Mouse (Mus musculus): ENCODE data around the gene Slc25a24.

The Slc25a24 gene

GRCm38 (mm10) chr3:109122641-109123530 lies at the start of gene Slc25a24:
Gene Slc25a24, plus strand, starts transcription at chr3:109123149.
- peak; percentile 73 for DNase-seq (ENCODE audit: low spot score)

- no peak for DNase-seq (ENCODE audit: low spot score)
These were observed 42.8 kb upstream of the Slc25a24 start, which contains the start of gene Slc25a54 for GRCm38 (mm10) chr3:109080169-109080568. Gene Slc25a54, plus strand, starts transcription at chr3:109080469.

- no peak for DNase-seq (ENCODE audit: low spot score)
These were observed 38.5 kb upstream of the Slc25a24 start for GRCm38 (mm10) chr3:109084418-109084817.

- no peak for DNase-seq (ENCODE audit: low spot score)
These were observed 34.5 kb upstream of the Slc25a24 start for GRCm38 (mm10) chr3:109088460-109088859.

GRCm38 (mm10) chr3:109104702-109105101 lies 18.2 kb upstream of the Slc25a24 start:
- DNase-seq (ENCODE audit: low spot score), result no peak

- no peak for DNase-seq (ENCODE audit: low spot score)
These were observed 5.8 kb upstream of the Slc25a24 start for GRCm38 (mm10) chr3:109117136-109117535.

- DNase-seq (ENCODE audit: low spot score), result no peak
These were observed 3.4 kb upstream of the Slc25a24 start for GRCm38 (mm10) chr3:109119562-109119961.

- no peak for DNase-seq (ENCODE audit: low spot score)
These were observed 3.0 kb upstream of the Slc25a24 start for GRCm38 (mm10) chr3:109119973-109120372.

GRCm38 (mm10) chr3:109123531-109123981 lies 607 bp downstream of the Slc25a24 start:
- peak; percentile 47 for DNase-seq (ENCODE audit: low spot score)

- DNase-seq (ENCODE audit: low spot score), result no peak
These were observed 1.1 kb downstream of the Slc25a24 start for GRCm38 (mm10) chr3:109124091-109124490.

GRCm38 (mm10) chr3:109125531-109125930 lies 2.6 kb downstream of the Slc25a24 start:
- no peak for DNase-seq (ENCODE audit: low spot score)

GRCm38 (mm10) chr3:109129768-109130167 lies 6.8 kb downstream of the Slc25a24 start:
- DNase-seq (ENCODE audit: low spot score), result no peak

GRCm38 (mm10) chr3:109132966-109133365 lies 10.0 kb downstream of the Slc25a24 start:
- no peak for DNase-seq (ENCODE audit: low spot score)

GRCm38 (mm10) chr3:109134036-109134435 lies 11.1 kb downstream of the Slc25a24 start:
- DNase-seq (ENCODE audit: low spot score), result no peak

- DNase-seq (ENCODE audit: low spot score), result no peak
These were observed 12.4 kb downstream of the Slc25a24 start for GRCm38 (mm10) chr3:109135352-109135751.

- no peak for DNase-seq (ENCODE audit: low spot score)
These were observed 29.6 kb downstream of the Slc25a24 start for GRCm38 (mm10) chr3:109152561-109152960.

- no peak for DNase-seq (ENCODE audit: low spot score)
These were observed 30.5 kb downstream of the Slc25a24 start for GRCm38 (mm10) chr3:109153410-109153809.

GRCm38 (mm10) chr3:109155926-109156669 lies 33.1 kb downstream of the Slc25a24 start:
- DNase-seq (ENCODE audit: low spot score), result no peak

GRCm38 (mm10) chr3:109157481-109157880 lies 34.5 kb downstream of the Slc25a24 start:
- DNase-seq (ENCODE audit: low spot score), result no peak

GRCm38 (mm10) chr3:109164088-109164487 lies 41.1 kb downstream of the Slc25a24 start:
- no peak for DNase-seq (ENCODE audit: low spot score)

- DNase-seq (ENCODE audit: low spot score), result no peak
These were observed 41.7 kb downstream of the Slc25a24 start for GRCm38 (mm10) chr3:109164644-109165043.

- no peak for DNase-seq (ENCODE audit: low spot score)
These were observed 42.4 kb downstream of the Slc25a24 start for GRCm38 (mm10) chr3:109165214-109165829.
